Mouse (Mus musculus) right cerebral cortex, adult 18-20 months (tissue): ENCODE data around the gene Ass1.
A peak's percentile ranks its signal among the peaks of the same experiment; 100 is the strongest.

Source experiments
- DNase-seq: peaks from one replicate; pipeline ENCODE4 v3.0.0; 2022; ENCODE audit warnings: mixed read lengths

Gene Ass1

GRCm38 (mm10) chr2:31469931-31470682, at the start of gene Ass1:
Ass1 (plus strand) TSS chr2:31470207.
- peak; percentile 73 for DNase-seq

GRCm38 (mm10) chr2:31420914-31421313, 49.1 kb upstream of the Ass1 start:
- DNase-seq, result peak; percentile 11

GRCm38 (mm10) chr2:31422576-31422975, 47.4 kb upstream of the Ass1 start:
- DNase-seq, result no peak

GRCm38 (mm10) chr2:31431477-31431876, 38.5 kb upstream of the Ass1 start:
- DNase-seq, result no peak

GRCm38 (mm10) chr2:31434746-31435145, 35.3 kb upstream of the Ass1 start:
- no peak for DNase-seq

GRCm38 (mm10) chr2:31435567-31435966, 34.4 kb upstream of the Ass1 start:
- no peak for DNase-seq

- DNase-seq, result no peak
Measured at GRCm38 (mm10) chr2:31437480-31438245, 32.3 kb upstream of the Ass1 start.

GRCm38 (mm10) chr2:31439576-31439975, 30.4 kb upstream of the Ass1 start:
- DNase-seq, result no peak

GRCm38 (mm10) chr2:31442480-31443160, 27.4 kb upstream of the Ass1 start:
- DNase-seq, result peak; percentile 76

GRCm38 (mm10) chr2:31446036-31446435, 24.0 kb upstream of the Ass1 start:
- DNase-seq, result no peak

GRCm38 (mm10) chr2:31446456-31446855, 23.6 kb upstream of the Ass1 start:
- no peak for DNase-seq

GRCm38 (mm10) chr2:31447536-31447935, 22.5 kb upstream of the Ass1 start:
- no peak for DNase-seq

- no peak for DNase-seq
Measured at GRCm38 (mm10) chr2:31448756-31449440, 21.1 kb upstream of the Ass1 start.

GRCm38 (mm10) chr2:31449441-31449815, 20.6 kb upstream of the Ass1 start:
- DNase-seq, result peak; percentile 49

- no peak for DNase-seq
Measured at GRCm38 (mm10) chr2:31449902-31450301, 20.1 kb upstream of the Ass1 start.

- DNase-seq, result no peak
Measured at GRCm38 (mm10) chr2:31450661-31451060, 19.3 kb upstream of the Ass1 start.

- DNase-seq, result no peak
Measured at GRCm38 (mm10) chr2:31451530-31451929, 18.5 kb upstream of the Ass1 start.

- no peak for DNase-seq
Measured at GRCm38 (mm10) chr2:31453011-31453410, 17.0 kb upstream of the Ass1 start.

GRCm38 (mm10) chr2:31453559-31454177, 16.3 kb upstream of the Ass1 start:
- DNase-seq, result no peak

- DNase-seq, result no peak
Measured at GRCm38 (mm10) chr2:31454280-31454679, 15.7 kb upstream of the Ass1 start.

- no peak for DNase-seq
Measured at GRCm38 (mm10) chr2:31455418-31455817, 14.6 kb upstream of the Ass1 start.

- no peak for DNase-seq
Measured at GRCm38 (mm10) chr2:31458460-31458859, 11.5 kb upstream of the Ass1 start.
